Mouse (Mus musculus) liver, embryonic 12.5 days (tissue): Measurements from ENCODE around the gene Vsig10. TPM values are rescaled to one million over a fixed set of nuclear protein-coding genes. Genes with fewer than 3 reads are reported as not detected.
A peak's percentile ranks its signal among the peaks of the same experiment; 100 is the strongest.

Experiments used
- ATAC-seq: fragments of 200-750 bp; cut with Nextera tagmentation; 2 replicates; pipeline ENCODE4 v1.8.0; 2017; ENCODE audit warnings: moderate number of reproducible peaks, mild to moderate bottlenecking, moderate library complexity
- H3K27ac ChIP-seq: fragments of 300-500 bp; sonication (generic); 2 replicates; pipeline ENCODE4 v1.5.1; 2016; ENCODE audit warnings: mild to moderate bottlenecking
- H3K27me3 ChIP-seq: fragments of 300-500 bp; sonication (generic); replicated peaks from 2 replicates; pipeline ENCODE4 v1.6.1; 2016; ENCODE audit warnings: mild to moderate bottlenecking, moderate library complexity
- H3K36me3 ChIP-seq: fragments of 300-500 bp; sonication (generic); 2 replicates; pipeline ENCODE4 v1.6.1; 2016; ENCODE audit warnings: mild to moderate bottlenecking, moderate library complexity
- H3K4me1 ChIP-seq: fragments of 300-500 bp; sonication (generic); 2 replicates; pipeline ENCODE4 v1.6.1; 2016
- H3K4me2 ChIP-seq: fragments of 300-500 bp; sonication (generic); 2 replicates; pipeline ENCODE4 v1.6.1; 2016; ENCODE audit warnings: mild to moderate bottlenecking, moderate library complexity
- H3K4me3 ChIP-seq: fragments of 300-500 bp; sonication (generic); 2 replicates; pipeline ENCODE4 v1.5.1; 2016; ENCODE audit warnings: mild to moderate bottlenecking, moderate library complexity
- H3K9ac ChIP-seq: fragments of 300-500 bp; sonication (generic); 2 replicates; pipeline ENCODE4 v1.6.1; 2016; ENCODE audit warnings: mild to moderate bottlenecking, moderate library complexity
- H3K9me3 ChIP-seq: fragments of 300-500 bp; sonication (generic); replicated peaks from 2 replicates; pipeline ENCODE4 v1.6.1; 2016; ENCODE audit warnings: mild to moderate bottlenecking, moderate library complexity
- WGBS: fragments of 180-500 bp; shearing (Covaris S2); methylation state at CpG from one replicate; pipeline ENCODE4 v1.1.7; 2016; ENCODE audit not compliant: insufficient replicate concordance; 5-methylcytosine and 5-hydroxymethylcytosine counted together
- polyA plus RNA-seq: library from polyadenylated mRNA; unstranded; fragments of >200 nt; fragmentation: Nextera tagmentation; extraction: Ambion mirVana; gene quantifications from 2 replicates; pipeline ENCODE4 v1.2.1, GENCODE M21; 2016

Gene Vsig10
- polyA plus RNA-seq, 1 experiment from 2014 or later: 2.4 TPM

GRCm38 (mm10) chr5:117396596-117397014 is 77.7 kb downstream of the Vsig10 start:
- Histone ChIP-seq H3K4me2 (no peak overlapping the region), H3K9me3 (peaks cover 6% of the 10 kb centered on the region), H3K4me3 (no peak overlapping the region), H3K36me3 (no peaks in the 10 kb centered on the region), H3K9ac (no peak overlapping the region), H3K27ac (0 out of 2 replicates have a peak overlapping the region, but pooled peaks have one; percentile 8), H3K4me1 (peaks cover 12% of the 10 kb centered on the region), H3K27me3 (no peaks in the 10 kb centered on the region)
- 53% methylated on average over 6 of the region's 6 CpGs for WGBS
- no peak for ATAC-seq

DNA sequence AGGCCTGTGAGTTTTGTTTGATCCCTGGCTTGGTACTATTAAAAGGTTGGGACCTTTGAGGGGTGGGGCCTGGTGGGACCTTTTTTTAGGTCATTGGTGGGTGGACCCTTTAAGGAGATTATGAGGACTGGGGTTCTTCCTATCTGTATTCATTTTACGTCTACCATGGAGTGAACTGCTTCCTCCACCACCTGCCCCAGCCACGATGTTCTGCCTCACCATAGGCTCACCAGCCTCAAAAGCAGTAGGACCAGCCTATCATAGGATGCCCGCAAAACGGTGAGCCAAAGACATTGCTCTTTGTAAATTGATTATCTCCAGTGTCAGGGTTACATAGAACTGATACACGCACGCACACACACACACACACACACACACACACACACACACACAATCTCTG is 78.5 kb downstream of the Vsig10 start:
- Histone ChIP-seq H3K36me3 (no peaks in the 10 kb centered on the region), H3K4me3 (no peak overlapping the region), H3K4me2 (no peak overlapping the region), H3K9ac (no peak overlapping the region), H3K27me3 (no peaks in the 10 kb centered on the region), H3K27ac (no peak overlapping the region), H3K9me3 (peaks cover 6% of the 10 kb centered on the region), H3K4me1 (peaks cover 12% of the 10 kb centered on the region)
- 54% methylated on average over 6 of the region's 6 CpGs for WGBS
- no peak for ATAC-seq

DNA sequence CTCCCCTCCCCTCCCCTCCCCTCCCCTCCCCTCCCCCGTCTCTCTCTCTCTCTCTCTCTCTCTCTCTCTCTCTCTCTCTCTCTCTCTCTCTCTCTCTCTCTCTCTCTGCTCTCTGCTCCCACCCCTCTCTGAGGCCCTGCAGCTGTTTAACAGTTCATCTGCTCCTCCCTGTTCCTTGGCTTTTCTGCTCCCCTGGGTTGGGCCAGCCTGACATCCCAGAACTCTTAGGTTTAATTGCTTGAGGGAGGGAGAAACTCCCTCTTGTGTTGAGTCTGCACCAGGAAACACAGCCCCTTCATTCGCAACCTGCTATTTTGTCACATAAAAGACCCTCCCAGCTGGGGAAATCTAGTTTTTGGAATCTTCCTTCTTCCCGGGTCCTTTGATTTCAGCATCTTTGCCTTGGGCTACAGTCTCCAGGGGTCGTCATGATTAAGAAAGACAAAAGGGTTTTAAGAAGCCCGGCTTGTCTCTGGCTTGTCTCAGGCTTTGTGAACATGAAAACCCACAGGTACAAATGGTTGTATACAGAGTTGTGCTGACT is 79.2 kb downstream of the Vsig10 start:
- no peak overlapping the region for H3K9ac ChIP-seq
- WGBS: 56% methylated on average over 4 of the region's 5 CpGs
- H3K27me3 ChIP-seq: peaks cover 6% of the 10 kb centered on the region; the same call in 1 of the 2 replicates
- ATAC-seq: no peak
- H3K4me2 ChIP-seq: no peak overlapping the region
- no peaks in the 10 kb centered on the region for H3K36me3 ChIP-seq
- H3K27ac ChIP-seq: no peak overlapping the region
- no peak overlapping the region for H3K4me3 ChIP-seq
- H3K4me1 ChIP-seq: peaks cover 12% of the 10 kb centered on the region
- H3K9me3 ChIP-seq: peaks cover under 1% of the 10 kb centered on the region; the same call in 1 of the 2 replicates

DNA sequence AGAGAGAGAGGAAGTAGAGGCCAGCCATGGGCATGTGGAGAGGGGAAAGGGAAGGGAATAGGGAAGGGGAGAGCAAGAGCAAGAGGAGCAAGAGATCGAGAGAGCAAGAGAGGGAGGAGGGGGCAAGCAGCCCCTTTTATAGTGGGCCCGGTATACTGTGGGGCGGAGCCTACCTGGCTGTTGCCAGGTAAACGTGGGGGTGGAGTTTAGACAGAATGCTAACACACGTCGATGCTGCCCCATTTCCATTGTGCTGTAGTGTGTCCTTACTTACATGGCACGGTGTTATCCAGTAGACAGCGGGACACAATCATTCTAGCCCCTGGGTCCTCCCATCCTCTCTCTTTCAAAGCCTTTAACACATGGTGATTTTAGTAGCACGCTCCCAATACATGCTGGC is 80.4 kb downstream of the Vsig10 start:
- no peaks in the 10 kb centered on the region for H3K36me3 ChIP-seq
- no peak for ATAC-seq
- H3K4me3 ChIP-seq: no peak overlapping the region
- peaks cover 8% of the 10 kb centered on the region; the same call in 1 of the 2 replicates for H3K27me3 ChIP-seq
- no peak overlapping the region for H3K4me2 ChIP-seq
- no peak overlapping the region for H3K27ac ChIP-seq
- no peaks in the 10 kb centered on the region for H3K9me3 ChIP-seq
- no peak overlapping the region for H3K9ac ChIP-seq
- 63% methylated on average over 9 of the region's 9 CpGs for WGBS
- H3K4me1 ChIP-seq: peaks cover 12% of the 10 kb centered on the region

GRCm38 (mm10) chr5:117403609-117404008 is 84.7 kb downstream of the Vsig10 start:
- Histone ChIP-seq H3K9ac (no peak overlapping the region), H3K4me1 (no peaks in the 10 kb centered on the region), H3K4me3 (no peak overlapping the region), H3K27ac (no peak overlapping the region), H3K27me3 (peaks cover 8% of the 10 kb centered on the region; the same call in 1 of the 2 replicates), H3K4me2 (no peak overlapping the region), H3K36me3 (no peaks in the 10 kb centered on the region), H3K9me3 (no peaks in the 10 kb centered on the region)
- no peak for ATAC-seq
- 77% methylated on average over 8 of the region's 8 CpGs for WGBS

Other genes with a start within 250 kb of the Vsig10 start
- gene Suds3, start 203.0 kb upstream of the Vsig10 start, polyA plus RNA-seq: 61.2 and 66.4 TPM in 2 replicates
- 67.9 and 68.6 TPM in 2 replicates for gene Taok3, start 199.0 kb upstream of the Vsig10 start, polyA plus RNA-seq
- 311 and 318 TPM in 2 replicates for gene Pebp1, start 31.5 kb upstream of the Vsig10 start, polyA plus RNA-seq
- 27.4 and 27.6 TPM in 2 replicates for gene Wsb2, start 38.2 kb downstream of the Vsig10 start, polyA plus RNA-seq
- 83.6 and 88.5 TPM in 2 replicates for gene Rfc5, start 70.0 kb downstream of the Vsig10 start, polyA plus RNA-seq
- gene Ksr2, start 94.9 kb downstream of the Vsig10 start, polyA plus RNA-seq: 0.02 TPM in 1 of 2 replicates, not detected in the other